Mouse (Mus musculus) brain, embryonic 14.5 days (tissue): Measurements from ENCODE around the gene Epb41l2. TPM values are rescaled to one million over a fixed set of nuclear protein-coding genes. Genes with fewer than 3 reads are reported as not detected.

Experiments
- DNase-seq: peaks from one replicate; pipeline ENCODE4 v3.0.0-alpha.2; 2011; ENCODE audit warnings: low read depth
- CTCF ChIP-seq: fragments of 200-500 bp; IDR thresholded peaks from 2 replicates; pipeline ENCODE4 v1.5.1; 2012; ENCODE audit warnings: inconsistent platforms, mild to moderate bottlenecking, moderate library complexity, borderline replicate concordance; ENCODE audit not compliant: insufficient read depth, insufficient read length; ENCODE audit errors: extremely low read depth
- POLR2A ChIP-seq: fragments of 200-500 bp; IDR thresholded peaks from 2 replicates; pipeline ENCODE4 v1.6.1; 2012; ENCODE audit warnings: mild to moderate bottlenecking, inconsistent platforms, borderline replicate concordance; ENCODE audit not compliant: poor library complexity, insufficient read depth, insufficient read length, severe bottlenecking; ENCODE audit errors: extremely low read depth
- polyA plus RNA-seq: library from polyadenylated mRNA; depleted of rRNA; stranded (reverse); fragments of >200 nt; gene quantifications from 2 replicates; pipeline ENCODE4 v1.2.3, GENCODE M21; 2012

Epb41l2 gene
- polyA plus RNA-seq, 1 experiment: 63.4 TPM

- no peak for DNase-seq
- TF ChIP-seq POLR2A (no peak), CTCF (no peak)
Observed at GRCm38 (mm10) chr10:25366691-25367090, 7.1 kb downstream of the Epb41l2 start.

GRCm38 (mm10) chr10:25368928-25369327, 9.3 kb downstream of the Epb41l2 start:
- TF ChIP-seq POLR2A (no peak), CTCF (no peak)

GRCm38 (mm10) chr10:25369691-25370090, 10.1 kb downstream of the Epb41l2 start:
- no peak for DNase-seq
- TF ChIP-seq CTCF (no peak), POLR2A (no peak)

More at GRCm38 (mm10) chr10:25368928-25369327, 9.3 kb downstream of the Epb41l2 start:
- peak; percentile 44 for DNase-seq

- TF ChIP-seq CTCF: no peak
- no peak for TF ChIP-seq POLR2A
- no peak for DNase-seq
Observed at GRCm38 (mm10) chr10:25371336-25371735, 11.7 kb downstream of the Epb41l2 start.

GRCm38 (mm10) chr10:25371915-25372371, 12.3 kb downstream of the Epb41l2 start:
- TF ChIP-seq POLR2A (no peak), CTCF (no peak)
- DNase-seq: peak; percentile 85

GRCm38 (mm10) chr10:25372510-25373148, 13.0 kb downstream of the Epb41l2 start:
- DNase-seq: peak; percentile 76
- no peak for TF ChIP-seq POLR2A
- no peak for TF ChIP-seq CTCF

- TF ChIP-seq POLR2A: no peak
- TF ChIP-seq CTCF: no peak
- no peak for DNase-seq
Observed at GRCm38 (mm10) chr10:25375036-25375435, 15.4 kb downstream of the Epb41l2 start.

- DNase-seq: no peak
- no peak for TF ChIP-seq POLR2A
- TF ChIP-seq CTCF: no peak
Observed at GRCm38 (mm10) chr10:25380746-25381481, 21.3 kb downstream of the Epb41l2 start.

GRCm38 (mm10) chr10:25381951-25382350, 22.4 kb downstream of the Epb41l2 start:
- DNase-seq: no peak
- TF ChIP-seq POLR2A (no peak), CTCF (no peak)

- DNase-seq: no peak
- TF ChIP-seq POLR2A (no peak), CTCF (no peak)
Observed at GRCm38 (mm10) chr10:25383171-25383570, 23.6 kb downstream of the Epb41l2 start.

- TF ChIP-seq CTCF: no peak
- no peak for TF ChIP-seq POLR2A
- no peak for DNase-seq
Observed at GRCm38 (mm10) chr10:25384391-25384790, 24.8 kb downstream of the Epb41l2 start.

- TF ChIP-seq POLR2A (no peak), CTCF (no peak)
- no peak for DNase-seq
Observed at GRCm38 (mm10) chr10:25385811-25386580, 26.4 kb downstream of the Epb41l2 start.
